Mouse (Mus musculus) brain, embryonic 18.5 days (tissue): ENCODE measurements around the gene Gm9945.
A peak's percentile ranks its signal among the peaks of the same experiment; 100 is the strongest.

ENCODE experiments used
- DNase-seq: peaks from one replicate; pipeline ENCODE4 v3.0.0-alpha.2; 2012; ENCODE audit warnings: low read depth, low spot score

Gm9945 gene

GRCm38 (mm10) chr11:53479783-53480301 is at the start of gene Gm9945, which contains the start of gene Sowaha:
Gene Gm9945 (plus strand): TSS chr11:53480166.
Gene Sowaha (minus strand): TSS chr11:53480274.
- no peak for DNase-seq

GRCm38 (mm10) chr11:53430300-53430669 is 49.7 kb upstream of the Gm9945 start:
- DNase-seq = no peak

GRCm38 (mm10) chr11:53430670-53431346 is 49.2 kb upstream of the Gm9945 start, which contains the start of the genes Uqcrq and Gdf9:
Gene Uqcrq (minus strand): TSS chr11:53430831.
Gene Gdf9 (plus strand): TSS chr11:53431023.
- peak; percentile 98 for DNase-seq

GRCm38 (mm10) chr11:53431347-53432056 is 48.5 kb upstream of the Gm9945 start:
- DNase-seq = no peak

GRCm38 (mm10) chr11:53433057-53433456 is 46.9 kb upstream of the Gm9945 start:
- no peak for DNase-seq

GRCm38 (mm10) chr11:53435504-53435903 is 44.5 kb upstream of the Gm9945 start:
- DNase-seq = no peak

GRCm38 (mm10) chr11:53436338-53436737 is 43.6 kb upstream of the Gm9945 start:
- DNase-seq = no peak

- no peak for DNase-seq
These were observed 38.0 kb upstream of the Gm9945 start for GRCm38 (mm10) chr11:53441921-53442320.

GRCm38 (mm10) chr11:53443861-53444260 is 36.1 kb upstream of the Gm9945 start:
- DNase-seq = no peak

GRCm38 (mm10) chr11:53445562-53445961 is 34.4 kb upstream of the Gm9945 start:
- no peak for DNase-seq

GRCm38 (mm10) chr11:53446183-53446582 is 33.8 kb upstream of the Gm9945 start:
- DNase-seq = no peak

- DNase-seq = no peak
These were observed 32.0 kb upstream of the Gm9945 start for GRCm38 (mm10) chr11:53447996-53448395.

- no peak for DNase-seq
These were observed 31.4 kb upstream of the Gm9945 start for GRCm38 (mm10) chr11:53448529-53448928.

- DNase-seq = no peak
These were observed 29.8 kb upstream of the Gm9945 start for GRCm38 (mm10) chr11:53450070-53450705.

GRCm38 (mm10) chr11:53451361-53451760 is 28.6 kb upstream of the Gm9945 start:
- no peak for DNase-seq

- no peak for DNase-seq
These were observed 27.6 kb upstream of the Gm9945 start for GRCm38 (mm10) chr11:53452396-53452795.

- no peak for DNase-seq
These were observed 26.9 kb upstream of the Gm9945 start for GRCm38 (mm10) chr11:53453031-53453430.

- no peak for DNase-seq
These were observed 23.2 kb upstream of the Gm9945 start, which contains the start of the genes Gm10447 and Shroom1 for GRCm38 (mm10) chr11:53456474-53457371. Gene Gm10447 (minus strand): TSS chr11:53457110. Gene Shroom1 (plus strand): TSS chr11:53457205.

GRCm38 (mm10) chr11:53457372-53457954 is 22.5 kb upstream of the Gm9945 start:
- no peak for DNase-seq

GRCm38 (mm10) chr11:53458996-53459395 is 21.0 kb upstream of the Gm9945 start:
- no peak for DNase-seq

- no peak for DNase-seq
These were observed 19.8 kb upstream of the Gm9945 start for GRCm38 (mm10) chr11:53460192-53460591.
